In the genomic region with DNA sequence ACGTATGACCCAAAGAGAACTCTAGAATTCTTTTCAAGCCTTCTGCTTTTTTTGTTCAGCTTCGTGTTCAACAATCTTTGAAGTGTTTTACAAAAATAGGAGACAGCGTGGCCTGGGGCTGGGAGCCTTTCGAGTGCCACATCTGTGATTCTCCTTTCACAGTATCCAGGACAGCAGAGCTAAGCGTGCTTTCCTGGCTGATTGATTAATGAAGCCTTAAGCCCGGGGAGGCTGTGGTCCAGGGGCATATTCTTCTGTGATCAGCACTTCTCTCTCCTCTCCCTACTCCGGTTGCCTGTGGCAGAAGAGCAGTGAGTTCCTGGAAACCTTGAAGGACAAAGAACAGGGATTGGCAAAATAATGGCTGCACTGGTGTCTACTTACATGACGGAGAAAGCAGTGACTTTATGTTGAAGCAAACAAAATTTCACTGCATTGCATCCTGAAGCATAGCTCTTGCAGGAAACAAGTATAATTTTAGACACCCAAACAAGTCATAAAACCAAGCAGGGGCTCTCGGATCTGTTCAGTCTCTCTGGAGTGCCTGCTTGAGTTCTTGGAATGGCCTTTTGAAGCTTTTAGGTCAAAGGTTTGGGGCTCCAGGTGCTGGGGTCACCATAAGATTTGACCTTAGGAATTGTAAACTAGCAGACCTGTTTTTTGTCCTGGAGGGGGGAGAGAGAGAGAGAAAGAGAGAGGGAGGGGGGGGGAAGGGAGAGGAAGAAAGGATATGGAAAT, we compare ENCODE assay signal across 16 mouse cellular contexts. TPM values are rescaled to one million over a fixed set of nuclear protein-coding genes. Genes with fewer than 3 reads are reported as not detected.
A peak's percentile ranks its signal among the peaks of the same experiment; 100 is the strongest.
DNase-seq lines count a peak whose midpoint lies in the region; ATAC-seq lines count a peak whose summit lies in the region.
"Had no signal": no experiment of that assay in that cellular context is flagged by ENCODE, and none has a peak within 500 bp of the region (broad histone marks: within the 10 kb centered on the region; RNA-seq: fewer than 3 reads in every experiment).

No protein-coding gene starts in this region.

- no peaks in the 10 kb centered on the region for H3K36me3 ChIP-seq in liver, embryonic 13.5 days
- H3K36me3 ChIP-seq in liver, embryonic 11.5 days (ENCODE audit: control insufficient read depth, insufficient read depth, low read length) = no peaks in the 10 kb centered on the region
- H3K36me3 ChIP-seq in intestine, embryonic 15.5 days = no peaks in the 10 kb centered on the region
- H3K36me3 ChIP-seq in stomach, embryonic 14.5 days (ENCODE audit: control insufficient read depth, insufficient read depth, low read length) = no peaks in the 10 kb centered on the region
- H3K36me3 ChIP-seq: lung, embryonic 15.5 days had no signal

- no peak overlapping the region for H3K4me2 ChIP-seq in liver, embryonic 13.5 days
- H3K4me2 ChIP-seq in liver, embryonic 11.5 days = no peak overlapping the region
- H3K4me2 ChIP-seq in intestine, embryonic 15.5 days (replicated peaks) = no peak overlapping the region
- H3K4me2 ChIP-seq in stomach, embryonic 14.5 days (replicated peaks; ENCODE audit: low read depth, low read length) = no peak overlapping the region
- H3K4me2 ChIP-seq: lung, embryonic 15.5 days had no signal

- intact Hi-C loops in gastrocnemius, postnatal 14 days (cut with DNase I; ENCODE audit: low total_unique reads) = no loop called here

- no peaks in the 10 kb centered on the region for H3K9me3 ChIP-seq in liver, embryonic 13.5 days (replicated peaks)
- no peaks in the 10 kb centered on the region for H3K9me3 ChIP-seq in liver, embryonic 11.5 days (ENCODE audit: control insufficient read depth, low read length)
- H3K9me3 ChIP-seq in intestine, embryonic 15.5 days = no peaks in the 10 kb centered on the region
- H3K9me3 ChIP-seq in stomach, embryonic 14.5 days (ENCODE audit: control insufficient read depth, low read depth, low read length) = no peaks in the 10 kb centered on the region
- H3K9me3 ChIP-seq: lung, embryonic 15.5 days had no signal

- H3K9ac ChIP-seq in liver, embryonic 13.5 days = no peak overlapping the region
- no peak overlapping the region for H3K9ac ChIP-seq in liver, embryonic 11.5 days (ENCODE audit: low read depth, low read length)
- no peak overlapping the region for H3K9ac ChIP-seq in intestine, embryonic 15.5 days
- no peak overlapping the region for H3K9ac ChIP-seq in stomach, embryonic 14.5 days (replicated peaks; ENCODE audit: low read depth, low read length)
- H3K9ac ChIP-seq: lung, embryonic 15.5 days had no signal

- 61% methylated on average over 9 of the region's 9 CpGs for WGBS in liver, embryonic 13.5 days (ENCODE audit: insufficient replicate concordance)
- 52% methylated on average over 9 of the region's 9 CpGs for whole genome bisulfite sequencing in liver, embryonic 11.5 days
- WGBS in intestine, embryonic 15.5 days = 29% methylated on average over 9 of the region's 9 CpGs
- WGBS in stomach, embryonic 14.5 days = 17% methylated on average over 9 of the region's 9 CpGs

- no peak for ATAC-seq in liver, embryonic 13.5 days (ENCODE audit: low read depth)
- no peak for ATAC-seq in liver, embryonic 11.5 days (replicated peaks; ENCODE audit: low FRiP score)
- ATAC-seq in intestine, embryonic 15.5 days = peak; percentile 47; the same call in 1 of the 2 replicates
- ATAC-seq in stomach, embryonic 14.5 days (ENCODE audit: insufficient number of reproducible peaks, insufficient read depth, low FRiP score, low read depth) = no peak

- no peak overlapping the region for H3K4me3 ChIP-seq in liver, embryonic 13.5 days (replicated peaks)
- no peak overlapping the region for H3K4me3 ChIP-seq in liver, embryonic 11.5 days (ENCODE audit: low read depth, low read length)
- H3K4me3 ChIP-seq in intestine, embryonic 15.5 days (replicated peaks) = no peak overlapping the region
- H3K4me3 ChIP-seq in stomach, embryonic 14.5 days (ENCODE audit: low read depth, low read length) = no peak overlapping the region
- H3K4me3 ChIP-seq: lung, embryonic 15.5 days had no signal

- H3K27me3 ChIP-seq in liver, embryonic 13.5 days = no peaks in the 10 kb centered on the region
- no peaks in the 10 kb centered on the region for H3K27me3 ChIP-seq in liver, embryonic 11.5 days (replicated peaks; ENCODE audit: control insufficient read depth, insufficient read depth, low read length)
- H3K27me3 ChIP-seq in intestine, embryonic 15.5 days (replicated peaks) = no peaks in the 10 kb centered on the region
- H3K27me3 ChIP-seq in stomach, embryonic 14.5 days (ENCODE audit: control insufficient read depth, insufficient read depth, low read length) = no peaks in the 10 kb centered on the region
- H3K27me3 ChIP-seq: lung, embryonic 15.5 days had no signal

- peak; percentile 59 for DNase-seq in gastrocnemius, postnatal 14 days
- no peak for DNase-seq in gastrocnemius, postnatal 4 days (ENCODE audit: low spot score in 2 of 2)
- DNase-seq in liver, embryonic 13.5 days = no peak
- DNase-seq in liver, embryonic 11.5 days (ENCODE audit: low spot score) = no peak
- no peak for DNase-seq in left cerebral cortex, adult 8-10 months (ENCODE audit: low spot score in 2 of 2)
- no peak for DNase-seq in left cerebral cortex, adult 9 months (ENCODE audit: low spot score in 2 of 2)
- DNase-seq: adrenal gland, adult 8-10 months; cerebellum, adult 11-12 months; kidney, adult 11 months had no signal

- peak overlapping the region; percentile 72 for H3K27ac ChIP-seq in liver, embryonic 13.5 days
- no peak overlapping the region for H3K27ac ChIP-seq in liver, embryonic 11.5 days (ENCODE audit: low read depth, low read length)
- peak overlapping the region; percentile 67; the same call in 1 of the 2 replicates for H3K27ac ChIP-seq in intestine, embryonic 15.5 days
- H3K27ac ChIP-seq in stomach, embryonic 14.5 days (ENCODE audit: low read length) = peak overlapping the region; percentile 40; the same call in 1 of the 2 replicates
- H3K27ac ChIP-seq: lung, embryonic 15.5 days had no signal

- H3K4me1 ChIP-seq in liver, embryonic 13.5 days (replicated peaks) = peaks cover 58% of the 10 kb centered on the region
- peaks cover 5% of the 10 kb centered on the region for H3K4me1 ChIP-seq in liver, embryonic 11.5 days (replicated peaks; ENCODE audit: control insufficient read depth, insufficient read depth, low read length)
- H3K4me1 ChIP-seq in intestine, embryonic 15.5 days (replicated peaks) = 0 out of 2 replicates have a peak, but pooled peaks cover 2% of the 10 kb centered on the region
- H3K4me1 ChIP-seq in stomach, embryonic 14.5 days (ENCODE audit: control insufficient read depth, insufficient read depth, low read length) = 0 out of 2 replicates have a peak, but pooled peaks cover 6% of the 10 kb centered on the region
- H3K4me1 ChIP-seq: lung, embryonic 15.5 days had no signal

RNA-seq across cellular contexts. Expression of gene Tnp1, which starts 30.4 kb away (rescaled TPM):
- not detected for total RNA-seq in gastrocnemius, postnatal 14 days (2021)
- total RNA-seq in gastrocnemius, postnatal 4 days (2021) = not detected
- polyA plus RNA-seq in liver, embryonic 13.5 days (2015; fragmentation: Nextera tagmentation; extraction: Ambion mirVana) = not detected in 2 replicates
- polyA plus RNA-seq in liver, embryonic 11.5 days (2014; fragmentation: Nextera tagmentation; extraction: Ambion mirVana) = not detected in 2 replicates
- polyA plus RNA-seq in intestine, embryonic 15.5 days (2015; fragmentation: Nextera tagmentation; extraction: Ambion mirVana) = not detected in 2 replicates
- not detected in 2 replicates for polyA plus RNA-seq in stomach, embryonic 14.5 days (2014; fragmentation: Nextera tagmentation; extraction: Ambion mirVana)
- total RNA-seq in left cerebral cortex, adult 8-10 months (2022) = not detected
- total RNA-seq: adrenal gland, adult 8-10 months; gastrocnemius, postnatal 36 days; left cerebral cortex, adult 18-20 months had no signal
- polyA plus RNA-seq: C2C12; embryonic facial prominence, embryonic 14.5 days; lung, embryonic 15.5 days had no signal
